Mouse (Mus musculus): ENCODE results near the gene Gga3. TPM values are rescaled to one million over a fixed set of nuclear protein-coding genes. Genes with fewer than 3 reads are reported as not detected.

Gga3 gene
- polyA plus RNA-seq, 1 experiment from 2014 or later: 13.6 TPM

DNA sequence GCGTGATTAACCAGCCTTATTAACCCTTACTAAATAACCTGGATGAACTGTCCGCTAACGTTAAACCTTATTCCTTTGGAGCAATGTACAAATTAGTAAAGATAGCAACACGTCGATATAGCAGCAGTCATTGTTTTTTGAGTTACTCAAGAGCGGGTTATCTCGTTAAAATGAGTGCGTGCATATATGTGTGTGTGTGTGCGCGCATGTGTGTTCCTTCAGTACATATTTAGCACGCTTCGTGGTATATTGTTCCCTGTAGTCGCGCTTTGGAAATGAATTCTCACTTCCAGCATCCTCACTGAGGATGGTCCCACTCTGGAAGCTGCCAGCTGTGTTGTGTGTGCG is 749 bp downstream of the Gga3 start:
- ATAC-seq (replicated peaks; ENCODE audit: insufficient number of reproducible peaks, low FRiP score, low TSS enrichment, low read depth) (no peak), DNase-seq (ENCODE audit: low spot score) (no peak)
- Histone ChIP-seq H3K4me1 (ENCODE audit: control insufficient read depth, insufficient read depth, low read length) (no peaks in the 10 kb centered on the region; the same call in 1 of the 2 replicates), H3K4me2 (ENCODE audit: low read depth, low read length) (peak overlapping the region; percentile 91), H3K4me3 (ENCODE audit: low read depth, low read length) (peak overlapping the region; percentile 98), H3K27ac (replicated peaks; ENCODE audit: low read depth, low read length) (peak overlapping the region; percentile 84), H3K9me3 (replicated peaks; ENCODE audit: control insufficient read depth, low read length) (no peaks in the 10 kb centered on the region), H3K27me3 (ENCODE audit: control insufficient read depth, insufficient read depth, low read length) (no peaks in the 10 kb centered on the region), H3K9ac (replicated peaks; ENCODE audit: low read length) (peak overlapping the region; percentile 92), H3K36me3 (replicated peaks; ENCODE audit: control insufficient read depth, insufficient read depth, low read depth, low read length) (peaks cover 9% of the 10 kb centered on the region)
- 8% methylated on average over 15 of the region's 15 CpGs for whole genome bisulfite sequencing

DNA sequence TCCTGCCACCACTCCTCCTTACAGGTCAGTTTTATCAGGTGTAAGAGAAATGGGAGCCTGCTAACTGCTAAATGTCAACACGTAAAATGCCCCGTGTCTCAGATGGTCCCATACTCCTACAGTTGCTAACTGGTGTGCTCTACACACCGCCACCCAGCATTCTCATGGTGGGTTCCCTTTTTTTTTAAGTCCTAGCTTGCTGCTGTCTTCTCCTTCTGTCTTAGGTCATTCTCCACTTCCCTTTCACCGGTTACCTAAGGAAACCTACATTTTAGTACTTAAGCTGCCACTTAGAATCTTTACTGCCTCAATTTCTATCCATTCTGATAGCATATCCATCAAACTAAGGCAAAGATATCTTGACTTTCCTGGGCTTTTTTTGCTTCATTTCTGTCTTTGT is 2.7 kb downstream of the Gga3 start:
- peaks cover 3% of the 10 kb centered on the region; the same call in 1 of the 2 replicates for H3K36me3 ChIP-seq (replicated peaks; ENCODE audit: control insufficient read depth, insufficient read depth, low read depth, low read length)
- DNase-seq (ENCODE audit: low spot score): no peak
- no peak overlapping the region for H3K4me2 ChIP-seq (ENCODE audit: low read depth, low read length)
- no peaks in the 10 kb centered on the region; the same call in 1 of the 2 replicates for H3K4me1 ChIP-seq (ENCODE audit: control insufficient read depth, insufficient read depth, low read length)
- 93% methylated on average over 4 of the region's 4 CpGs for WGBS
- H3K27me3 ChIP-seq (ENCODE audit: control insufficient read depth, insufficient read depth, low read length): no peaks in the 10 kb centered on the region
- no peaks in the 10 kb centered on the region for H3K9me3 ChIP-seq (replicated peaks; ENCODE audit: control insufficient read depth, low read length)
- H3K4me3 ChIP-seq (ENCODE audit: low read depth, low read length): no peak overlapping the region
- no peak for ATAC-seq (replicated peaks; ENCODE audit: insufficient number of reproducible peaks, low FRiP score, low TSS enrichment, low read depth)
- H3K27ac ChIP-seq (replicated peaks; ENCODE audit: low read depth, low read length): no peak overlapping the region
- H3K9ac ChIP-seq (replicated peaks; ENCODE audit: low read length): no peak overlapping the region

DNA sequence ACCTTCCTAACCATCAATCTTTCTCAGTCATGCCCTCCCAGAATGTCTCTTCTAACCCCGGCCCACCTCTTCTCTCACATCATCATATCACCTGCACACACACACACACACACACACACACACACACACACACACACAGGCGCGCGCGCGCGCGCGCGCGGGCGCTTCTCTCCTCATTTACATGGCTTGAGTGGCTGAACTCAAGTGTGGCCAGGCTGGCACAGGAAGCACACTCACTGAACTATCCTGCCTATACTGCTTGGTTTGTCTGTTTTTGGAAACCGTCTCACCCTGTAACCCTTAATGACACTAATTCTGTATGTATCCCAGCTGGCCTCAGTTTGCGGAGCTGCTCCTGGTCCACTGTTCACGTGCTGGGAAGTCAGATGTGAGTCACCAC is 3.1 kb downstream of the Gga3 start:
- H3K36me3 ChIP-seq (replicated peaks; ENCODE audit: control insufficient read depth, insufficient read depth, low read depth, low read length): peaks cover under 1% of the 10 kb centered on the region; the same call in 1 of the 2 replicates
- no peaks in the 10 kb centered on the region for H3K9me3 ChIP-seq (replicated peaks; ENCODE audit: control insufficient read depth, low read length)
- no peaks in the 10 kb centered on the region; the same call in 1 of the 2 replicates for H3K4me1 ChIP-seq (ENCODE audit: control insufficient read depth, insufficient read depth, low read length)
- DNase-seq (ENCODE audit: low spot score): no peak
- H3K4me2 ChIP-seq (ENCODE audit: low read depth, low read length): no peak overlapping the region
- 95% methylated on average over 15 of the region's 15 CpGs for WGBS
- no peak for ATAC-seq (replicated peaks; ENCODE audit: insufficient number of reproducible peaks, low FRiP score, low TSS enrichment, low read depth)
- H3K4me3 ChIP-seq (ENCODE audit: low read depth, low read length): no peak overlapping the region
- no peak overlapping the region for H3K9ac ChIP-seq (replicated peaks; ENCODE audit: low read length)
- no peaks in the 10 kb centered on the region for H3K27me3 ChIP-seq (ENCODE audit: control insufficient read depth, insufficient read depth, low read length)
- H3K27ac ChIP-seq (replicated peaks; ENCODE audit: low read depth, low read length): no peak overlapping the region

DNA sequence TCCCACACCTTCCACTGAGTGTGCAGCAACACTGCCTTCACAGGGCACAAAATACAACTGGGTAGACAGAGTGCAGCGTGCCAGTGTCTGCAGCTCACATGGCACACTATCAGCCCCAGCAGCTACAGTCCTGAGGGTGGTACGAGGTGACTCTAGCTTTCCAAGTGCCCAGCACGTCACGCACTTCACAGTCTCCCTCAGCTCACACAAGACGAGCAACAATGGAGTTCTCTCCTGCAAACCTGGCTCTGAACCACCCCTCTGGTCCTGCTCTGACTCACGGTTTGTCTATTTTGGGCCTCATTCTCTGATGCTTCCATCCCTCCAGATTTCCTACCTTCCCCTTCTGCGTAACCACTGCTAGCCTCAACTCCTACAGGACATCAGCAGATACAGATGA is 4.1 kb downstream of the Gga3 start:
- no peaks in the 10 kb centered on the region for H3K27me3 ChIP-seq (ENCODE audit: control insufficient read depth, insufficient read depth, low read length)
- H3K9me3 ChIP-seq (replicated peaks; ENCODE audit: control insufficient read depth, low read length): no peaks in the 10 kb centered on the region
- no peaks in the 10 kb centered on the region for H3K4me1 ChIP-seq (ENCODE audit: control insufficient read depth, insufficient read depth, low read length)
- ATAC-seq (replicated peaks; ENCODE audit: insufficient number of reproducible peaks, low FRiP score, low TSS enrichment, low read depth) (no peak), DNase-seq (ENCODE audit: low spot score) (no peak)
- no peak overlapping the region for H3K27ac ChIP-seq (replicated peaks; ENCODE audit: low read depth, low read length)
- no peak overlapping the region for H3K4me2 ChIP-seq (ENCODE audit: low read depth, low read length)
- no peak overlapping the region for H3K9ac ChIP-seq (replicated peaks; ENCODE audit: low read length)
- H3K4me3 ChIP-seq (ENCODE audit: low read depth, low read length): no peak overlapping the region
- 93% methylated on average over 7 of the region's 7 CpGs for WGBS
- no peaks in the 10 kb centered on the region for H3K36me3 ChIP-seq (replicated peaks; ENCODE audit: control insufficient read depth, insufficient read depth, low read depth, low read length)

DNA sequence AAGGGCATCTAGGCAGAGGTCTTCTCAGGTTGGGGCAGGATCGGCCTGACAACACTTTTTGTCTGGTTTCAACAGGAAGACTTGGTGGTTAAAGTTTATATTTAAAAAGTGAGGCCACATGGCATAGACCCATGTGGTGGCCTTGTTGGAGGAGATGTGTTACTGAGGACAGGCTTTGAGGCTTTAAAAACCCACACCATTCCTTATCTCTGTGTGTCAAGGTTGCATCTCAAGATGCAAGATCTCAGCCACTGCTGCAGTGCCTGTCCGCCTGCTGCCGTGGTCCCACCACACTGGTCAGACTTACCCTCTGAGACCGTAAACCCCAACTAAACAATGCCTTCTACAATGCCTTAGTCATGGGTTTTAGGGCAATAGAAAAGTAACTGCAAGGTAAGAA is 5.5 kb downstream of the Gga3 start:
- peaks cover 7% of the 10 kb centered on the region for H3K36me3 ChIP-seq (replicated peaks; ENCODE audit: control insufficient read depth, insufficient read depth, low read depth, low read length)

DNA sequence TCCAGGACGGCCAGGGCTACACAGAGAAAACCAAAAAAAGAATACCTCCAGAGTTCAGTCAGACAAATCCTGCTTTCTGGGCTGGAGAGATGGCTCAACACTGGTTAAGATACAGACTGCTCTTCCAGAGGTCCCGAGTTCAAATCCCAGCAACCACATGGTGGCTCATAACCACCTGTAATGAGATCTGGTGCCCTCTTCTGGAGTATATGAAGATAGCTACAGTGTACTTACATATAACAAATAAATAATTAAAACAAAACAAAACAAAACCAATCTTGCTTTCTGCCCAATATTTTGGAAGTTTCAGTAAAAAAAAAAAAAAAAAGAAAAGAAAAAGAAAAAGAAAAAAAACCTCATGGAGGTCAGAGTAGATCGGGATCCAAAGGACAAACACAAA is 8.6 kb downstream of the Gga3 start:
- peaks cover 20% of the 10 kb centered on the region for H3K36me3 ChIP-seq (replicated peaks; ENCODE audit: control insufficient read depth, insufficient read depth, low read depth, low read length)
- DNase-seq (ENCODE audit: low spot score) (no peak), ATAC-seq (replicated peaks; ENCODE audit: insufficient number of reproducible peaks, low FRiP score, low TSS enrichment, low read depth) (no peak)
- no peak overlapping the region for H3K4me2 ChIP-seq (ENCODE audit: low read depth, low read length)
- H3K4me1 ChIP-seq (ENCODE audit: control insufficient read depth, insufficient read depth, low read length): no peaks in the 10 kb centered on the region
- WGBS: 95% methylated on average over 3 of the region's 3 CpGs
- no peaks in the 10 kb centered on the region for H3K27me3 ChIP-seq (ENCODE audit: control insufficient read depth, insufficient read depth, low read length)
- no peak overlapping the region for H3K4me3 ChIP-seq (ENCODE audit: low read depth, low read length)
- no peaks in the 10 kb centered on the region for H3K9me3 ChIP-seq (replicated peaks; ENCODE audit: control insufficient read depth, low read length)
- no peak overlapping the region for H3K9ac ChIP-seq (replicated peaks; ENCODE audit: low read length)
- no peak overlapping the region for H3K27ac ChIP-seq (replicated peaks; ENCODE audit: low read depth, low read length)

More for the DNA sequence above, 5.5 kb downstream of the Gga3 start:
- Histone ChIP-seq H3K4me2 (ENCODE audit: low read depth, low read length) (no peak overlapping the region), H3K9ac (replicated peaks; ENCODE audit: low read length) (no peak overlapping the region), H3K27me3 (ENCODE audit: control insufficient read depth, insufficient read depth, low read length) (no peaks in the 10 kb centered on the region), H3K4me1 (ENCODE audit: control insufficient read depth, insufficient read depth, low read length) (no peaks in the 10 kb centered on the region), H3K4me3 (ENCODE audit: low read depth, low read length) (no peak overlapping the region), H3K27ac (replicated peaks; ENCODE audit: low read depth, low read length) (no peak overlapping the region), H3K9me3 (replicated peaks; ENCODE audit: control insufficient read depth, low read length) (no peaks in the 10 kb centered on the region)
- ATAC-seq (replicated peaks; ENCODE audit: insufficient number of reproducible peaks, low FRiP score, low TSS enrichment, low read depth): no peak
- 93% methylated on average over 4 of the region's 4 CpGs for WGBS
- no peak for DNase-seq (ENCODE audit: low spot score)

DNA sequence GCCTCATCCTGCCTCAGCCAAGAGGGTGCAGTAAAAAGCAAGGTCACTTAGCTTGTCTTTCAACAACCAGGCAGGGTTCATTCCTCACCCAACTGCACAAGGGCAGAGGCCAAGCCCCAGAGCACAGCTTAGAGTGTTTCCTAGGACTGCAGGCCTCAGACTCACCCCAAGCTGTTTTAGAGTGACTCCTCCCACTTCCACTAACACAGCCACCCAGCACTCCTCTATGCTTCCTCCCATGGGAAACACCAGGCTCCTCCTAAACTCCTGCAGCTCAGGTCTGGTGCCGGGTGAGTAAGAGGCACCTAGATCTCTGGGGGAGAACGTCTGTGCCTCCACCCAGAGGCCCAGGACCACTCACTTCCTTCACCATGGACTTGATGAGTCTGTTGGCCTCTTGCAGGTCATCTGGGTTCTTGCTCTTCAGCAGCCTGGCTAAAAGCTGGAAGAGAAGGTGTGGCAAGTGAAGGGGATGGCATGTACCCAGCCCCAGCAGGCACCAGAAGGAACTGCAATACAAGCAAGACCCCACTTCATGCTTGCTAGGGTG is 13.2 kb downstream of the Gga3 start:
- Histone ChIP-seq H3K4me2 (ENCODE audit: low read depth, low read length) (no peak overlapping the region), H3K36me3 (replicated peaks; ENCODE audit: control insufficient read depth, insufficient read depth, low read depth, low read length) (peaks cover 39% of the 10 kb centered on the region), H3K4me3 (ENCODE audit: low read depth, low read length) (no peak overlapping the region), H3K4me1 (ENCODE audit: control insufficient read depth, insufficient read depth, low read length) (no peaks in the 10 kb centered on the region), H3K27ac (replicated peaks; ENCODE audit: low read depth, low read length) (no peak overlapping the region), H3K9ac (replicated peaks; ENCODE audit: low read length) (no peak overlapping the region), H3K27me3 (ENCODE audit: control insufficient read depth, insufficient read depth, low read length) (no peaks in the 10 kb centered on the region), H3K9me3 (replicated peaks; ENCODE audit: control insufficient read depth, low read length) (no peaks in the 10 kb centered on the region)
- DNase-seq (ENCODE audit: low spot score) (no peak), ATAC-seq (replicated peaks; ENCODE audit: insufficient number of reproducible peaks, low FRiP score, low TSS enrichment, low read depth) (no peak)
- 87% methylated on average over 2 of the region's 2 CpGs for WGBS

DNA sequence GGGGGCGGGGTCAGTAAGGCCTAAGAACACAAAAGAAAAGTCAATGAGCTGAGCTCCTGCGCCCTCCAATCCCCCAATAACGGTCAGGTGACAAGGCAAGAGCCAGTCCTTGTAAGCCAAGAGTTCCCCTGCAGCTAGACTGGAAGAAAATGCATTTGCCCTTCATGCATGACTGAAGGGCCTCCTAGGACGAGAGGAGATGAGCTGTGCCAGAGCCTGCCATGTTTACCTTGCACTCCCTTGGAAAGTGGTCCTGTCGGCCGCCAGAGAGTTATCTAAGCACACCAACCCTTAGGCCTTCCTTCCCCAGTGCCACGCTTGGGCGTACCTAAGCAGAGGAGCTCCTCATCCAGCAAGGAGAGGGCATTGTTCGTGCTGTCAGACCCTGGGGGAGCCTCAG is 15.9 kb downstream of the Gga3 start:
- ATAC-seq (replicated peaks; ENCODE audit: insufficient number of reproducible peaks, low FRiP score, low TSS enrichment, low read depth): no peak

More for the DNA sequence above, 15.9 kb downstream of the Gga3 start:
- no peak for DNase-seq (ENCODE audit: low spot score)
- Histone ChIP-seq H3K9me3 (replicated peaks; ENCODE audit: control insufficient read depth, low read length) (no peaks in the 10 kb centered on the region), H3K27me3 (ENCODE audit: control insufficient read depth, insufficient read depth, low read length) (no peaks in the 10 kb centered on the region), H3K4me3 (ENCODE audit: low read depth, low read length) (no peak overlapping the region), H3K9ac (replicated peaks; ENCODE audit: low read length) (no peak overlapping the region), H3K27ac (replicated peaks; ENCODE audit: low read depth, low read length) (no peak overlapping the region), H3K36me3 (replicated peaks; ENCODE audit: control insufficient read depth, insufficient read depth, low read depth, low read length) (peaks cover 37% of the 10 kb centered on the region), H3K4me2 (ENCODE audit: low read depth, low read length) (no peak overlapping the region), H3K4me1 (ENCODE audit: control insufficient read depth, insufficient read depth, low read length) (no peaks in the 10 kb centered on the region)
- WGBS: 84% methylated on average over 9 of the region's 9 CpGs

Measured in embryonic facial prominence, embryonic 11.5 days (tissue).